Mouse (Mus musculus): ENCODE results near the gene Sh3tc1.

DNA sequence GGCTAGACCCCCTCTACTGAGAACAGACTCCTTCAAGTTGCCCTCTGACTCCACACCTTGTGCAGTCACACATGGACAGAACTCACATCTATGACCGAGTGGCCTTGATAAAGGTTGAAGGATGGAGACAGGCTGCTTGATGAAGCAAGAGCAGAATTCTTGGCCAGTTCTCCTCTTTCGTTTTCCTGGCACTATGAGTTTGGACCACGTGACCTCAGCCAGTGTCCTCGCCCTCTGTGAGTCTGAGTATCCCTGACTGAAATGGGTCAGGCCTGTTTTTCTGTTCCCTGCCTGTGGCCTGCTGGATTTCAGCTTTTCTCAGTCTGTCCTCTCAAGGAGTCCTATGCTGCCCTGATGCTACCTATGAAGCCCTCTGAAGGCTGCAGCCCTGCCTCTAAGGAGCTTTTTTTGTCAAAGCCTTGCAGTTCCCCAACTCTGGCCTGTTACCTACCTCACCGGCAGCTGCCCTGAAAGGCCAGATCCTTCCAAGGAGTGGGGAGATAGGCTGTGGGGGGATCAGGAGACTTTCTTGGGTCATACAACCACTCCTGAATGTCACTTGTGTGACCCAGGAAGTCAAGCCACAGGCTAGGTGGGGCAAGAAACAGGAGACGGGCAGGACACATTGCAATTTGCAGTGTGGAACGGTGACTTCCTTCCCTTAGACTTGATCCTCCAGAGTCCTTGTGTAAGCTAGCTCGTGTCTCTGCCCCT, 3.6 kb upstream of the Sh3tc1 start:
- TF ChIP-seq CTCF (IDR thresholded peaks at IDR 0.05; ENCODE audit: borderline replicate concordance, insufficient read depth, low read length) (no peak), POLR2A (IDR thresholded peaks at IDR 0.05; ENCODE audit: low read depth, low read length) (no peak)
